Mouse (Mus musculus) forebrain, postnatal 0 days (tissue): ENCODE measurements around the gene Gpr27. TPM values are rescaled to one million over a fixed set of nuclear protein-coding genes. Genes with fewer than 3 reads are reported as not detected.

Source experiments
- ATAC-seq: fragments of 200-750 bp; cut with Nextera tagmentation; 2 replicates; pipeline ENCODE4 v1.8.0; 2017; ENCODE audit warnings: mild to moderate bottlenecking, moderate library complexity
- DNase-seq: peaks from one replicate; pipeline ENCODE4 v3.0.0-alpha.2; 2015
- H3K27ac ChIP-seq: fragments of 300-500 bp; sonication (generic); 2 replicates; pipeline ENCODE4 v1.5.1; 2014; ENCODE audit warnings: low read depth, mild to moderate bottlenecking, antibody characterized with exemption, low read length, moderate library complexity, mixed read lengths
- H3K27me3 ChIP-seq: fragments of 300-500 bp; sonication (generic); 2 replicates; pipeline ENCODE4 v1.6.1; 2014; ENCODE audit warnings: mild to moderate bottlenecking, low read length, mixed read lengths; ENCODE audit not compliant: insufficient read depth
- H3K36me3 ChIP-seq: fragments of 300-500 bp; sonication (generic); 2 replicates; pipeline ENCODE4 v1.6.1; 2014; ENCODE audit warnings: mild to moderate bottlenecking, moderate library complexity; ENCODE audit not compliant: insufficient read depth
- H3K4me1 ChIP-seq: fragments of 300-500 bp; sonication (generic); 2 replicates; pipeline ENCODE4 v1.6.1; 2014; ENCODE audit warnings: antibody characterized with exemption; ENCODE audit not compliant: insufficient read depth
- H3K4me2 ChIP-seq: fragments of 300-500 bp; sonication (generic); 2 replicates; pipeline ENCODE4 v1.6.1; 2014; ENCODE audit warnings: low read depth, mild to moderate bottlenecking, moderate library complexity
- H3K4me3 ChIP-seq: fragments of 300-500 bp; sonication (generic); 2 replicates; pipeline ENCODE4 v1.5.1; 2014; ENCODE audit warnings: low read depth, low read length, mixed read lengths
- H3K9ac ChIP-seq: fragments of 300-500 bp; sonication (generic); 2 replicates; pipeline ENCODE4 v1.6.1; 2014; ENCODE audit warnings: mild to moderate bottlenecking
- H3K9me3 ChIP-seq: fragments of 300-500 bp; sonication (generic); 2 replicates; pipeline ENCODE4 v1.6.1; 2016; ENCODE audit warnings: low read length
- CTCF ChIP-seq: sonication (generic); IDR thresholded peaks from 2 replicates; pipeline ENCODE4 v1.5.1; 2016; ENCODE audit warnings: antibody characterized with exemption, control low read depth, low read depth
- WGBS: fragments of 180-500 bp; shearing (Covaris S2); extraction: QIAGEN DNeasy Blood & Tissue Kit; methylation state at CpG from one replicate; pipeline ENCODE4 v1.1.7; 2014; 5-methylcytosine and 5-hydroxymethylcytosine counted together
- polyA plus RNA-seq: library from polyadenylated mRNA; unstranded; fragments of >200 nt; fragmentation: Nextera tagmentation; extraction: Ambion mirVana; gene quantifications from 2 replicates; pipeline ENCODE4 v1.2.1, GENCODE M21; 2015
- total RNA-seq: library from RNA; depleted of rRNA; stranded (reverse); fragments of >200 nt; gene quantifications from 2 replicates; pipeline ENCODE4 v1.2.3, GENCODE M21; 2014

Gpr27 gene
- total and polyA plus RNA-seq, 2 experiments from 2014 or later: 38.5 to 127 TPM

GRCm38 (mm10) chr6:99700484-99700883 lies 8.0 kb downstream of the Gpr27 start:
- H3K36me3 ChIP-seq: no peaks in the 10 kb centered on the region
- ATAC-seq (no peak), DNase-seq (no peak)
- TF ChIP-seq CTCF: no peak
- H3K4me2 ChIP-seq: no peak overlapping the region
- H3K9ac ChIP-seq: no peak overlapping the region
- H3K4me3 ChIP-seq: no peak overlapping the region
- no peaks in the 10 kb centered on the region for H3K9me3 ChIP-seq
- no peak overlapping the region for H3K27ac ChIP-seq
- 36% methylated on average over 3 of the region's 3 CpGs for WGBS
- H3K27me3 ChIP-seq: no peaks in the 10 kb centered on the region
- H3K4me1 ChIP-seq: no peaks in the 10 kb centered on the region

DNA sequence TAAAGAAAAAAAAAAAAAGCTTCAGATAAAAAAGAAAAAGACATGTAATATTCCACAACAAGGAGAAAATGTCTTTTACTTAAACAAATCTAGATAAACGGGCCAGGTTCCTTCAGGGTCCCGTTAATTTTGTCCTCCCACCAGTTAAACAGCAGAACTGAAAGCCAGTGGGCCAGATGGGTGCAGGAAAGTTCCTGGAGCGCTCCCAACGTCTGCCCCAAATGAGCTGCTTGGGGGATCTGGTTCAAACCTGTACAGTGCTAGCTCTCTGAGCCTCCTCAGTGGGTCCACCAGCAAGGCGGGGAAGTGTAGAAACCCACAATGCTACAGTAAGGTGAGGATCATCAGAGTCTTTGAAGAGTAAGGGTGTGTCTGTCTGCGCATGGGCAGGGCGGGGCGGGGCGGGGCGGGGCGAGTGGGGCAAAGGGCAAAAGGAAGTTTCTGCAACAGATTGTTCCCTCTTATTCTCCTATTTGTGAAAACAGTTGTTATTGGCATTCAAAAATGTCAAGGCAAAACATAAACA lies 19.2 kb downstream of the Gpr27 start:
- no peak overlapping the region for H3K4me3 ChIP-seq
- WGBS: 75% methylated on average over 11 of the region's 11 CpGs
- no peak for TF ChIP-seq CTCF
- H3K27me3 ChIP-seq: no peaks in the 10 kb centered on the region
- no peak overlapping the region for H3K27ac ChIP-seq
- no peak overlapping the region for H3K9ac ChIP-seq
- H3K4me2 ChIP-seq: no peak overlapping the region
- no peaks in the 10 kb centered on the region for H3K36me3 ChIP-seq
- ATAC-seq (no peak), DNase-seq (no peak)
- H3K9me3 ChIP-seq: no peaks in the 10 kb centered on the region
- no peaks in the 10 kb centered on the region for H3K4me1 ChIP-seq

GRCm38 (mm10) chr6:99713256-99713655 lies 20.8 kb downstream of the Gpr27 start:
- WGBS: 67% methylated on average over 5 of the region's 5 CpGs
- Histone ChIP-seq H3K4me1 (no peaks in the 10 kb centered on the region), H3K36me3 (no peaks in the 10 kb centered on the region), H3K9ac (no peak overlapping the region), H3K9me3 (no peaks in the 10 kb centered on the region), H3K27me3 (no peaks in the 10 kb centered on the region), H3K4me2 (no peak overlapping the region), H3K27ac (no peak overlapping the region), H3K4me3 (no peak overlapping the region)
- TF ChIP-seq CTCF: no peak
- no peak for ATAC-seq
- no peak for DNase-seq

GRCm38 (mm10) chr6:99715191-99715590 lies 22.7 kb downstream of the Gpr27 start:
- Histone ChIP-seq H3K4me1 (no peaks in the 10 kb centered on the region), H3K9me3 (no peaks in the 10 kb centered on the region), H3K27me3 (no peaks in the 10 kb centered on the region), H3K27ac (no peak overlapping the region), H3K9ac (no peak overlapping the region), H3K4me2 (no peak overlapping the region), H3K4me3 (no peak overlapping the region), H3K36me3 (no peaks in the 10 kb centered on the region)
- TF ChIP-seq CTCF: no peak
- ATAC-seq (no peak), DNase-seq (no peak)
- 68% methylated on average over 6 of the region's 6 CpGs for WGBS

GRCm38 (mm10) chr6:99715913-99716312 lies 23.4 kb downstream of the Gpr27 start:
- no peak for TF ChIP-seq CTCF
- no peak overlapping the region for H3K4me2 ChIP-seq
- no peaks in the 10 kb centered on the region for H3K36me3 ChIP-seq
- no peak for DNase-seq
- no peak overlapping the region for H3K9ac ChIP-seq
- 78% methylated on average over 6 of the region's 6 CpGs for WGBS
- H3K27ac ChIP-seq: no peak overlapping the region
- no peaks in the 10 kb centered on the region for H3K9me3 ChIP-seq
- ATAC-seq: no peak
- H3K4me1 ChIP-seq: no peaks in the 10 kb centered on the region
- no peak overlapping the region for H3K4me3 ChIP-seq
- H3K27me3 ChIP-seq: no peaks in the 10 kb centered on the region

DNA sequence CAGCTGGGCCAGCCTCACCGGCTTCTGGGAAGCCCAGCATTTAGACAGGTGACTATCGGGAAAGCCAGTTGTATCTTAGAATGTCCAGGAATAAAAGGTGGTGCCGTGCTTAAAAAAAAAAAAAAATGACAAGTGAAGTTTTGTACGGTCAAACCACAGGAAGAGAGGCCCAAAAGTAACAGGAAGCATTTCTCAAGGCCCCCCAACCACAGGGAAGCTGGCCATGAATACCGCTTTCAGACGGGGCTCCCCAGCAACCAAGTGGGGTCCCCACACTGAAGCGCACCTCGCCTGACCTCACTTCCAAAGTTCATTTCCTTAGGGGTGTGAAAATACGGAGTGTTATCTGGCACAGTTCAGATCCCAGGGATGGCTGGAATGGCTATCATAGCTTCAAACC lies 28.6 kb downstream of the Gpr27 start:
- H3K4me3 ChIP-seq: no peak overlapping the region
- no peak overlapping the region for H3K4me2 ChIP-seq
- no peak for TF ChIP-seq CTCF
- no peaks in the 10 kb centered on the region for H3K36me3 ChIP-seq
- DNase-seq: no peak
- 92% methylated on average over 9 of the region's 9 CpGs for WGBS
- H3K27me3 ChIP-seq: peaks cover 6% of the 10 kb centered on the region; the same call in 1 of the 2 replicates
- H3K27ac ChIP-seq: no peak overlapping the region
- H3K9me3 ChIP-seq: no peaks in the 10 kb centered on the region
- no peak for ATAC-seq
- H3K9ac ChIP-seq: no peak overlapping the region
- peaks cover 4% of the 10 kb centered on the region; the same call in 1 of the 2 replicates for H3K4me1 ChIP-seq

DNA sequence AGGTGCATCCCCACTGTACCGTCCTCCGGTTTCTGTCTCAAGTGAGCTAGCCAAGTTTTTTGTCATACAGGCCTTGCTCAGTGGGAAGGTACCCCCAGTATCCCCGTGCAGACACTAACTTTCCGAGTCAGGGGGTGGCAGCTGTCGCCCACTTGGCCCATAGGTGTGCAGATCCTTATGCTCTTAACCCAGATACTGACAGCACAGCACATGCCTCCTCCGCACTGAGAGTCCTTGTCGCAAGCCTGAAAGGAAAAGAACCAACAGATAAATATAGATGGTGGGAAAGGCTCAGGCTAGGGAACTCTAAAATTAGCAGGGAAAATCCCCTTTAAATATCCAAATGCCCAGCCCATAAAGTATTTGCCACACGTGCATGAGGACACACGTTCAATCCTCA lies 29.9 kb downstream of the Gpr27 start:
- ATAC-seq: no peak
- WGBS: 89% methylated on average over 9 of the region's 9 CpGs
- no peak overlapping the region for H3K4me2 ChIP-seq
- no peaks in the 10 kb centered on the region for H3K36me3 ChIP-seq
- no peak overlapping the region for H3K4me3 ChIP-seq
- no peak for DNase-seq
- H3K9me3 ChIP-seq: no peaks in the 10 kb centered on the region
- peaks cover 8% of the 10 kb centered on the region; the same call in 1 of the 2 replicates for H3K27me3 ChIP-seq
- no peak overlapping the region for H3K9ac ChIP-seq
- H3K4me1 ChIP-seq: peaks cover 9% of the 10 kb centered on the region; the same call in 1 of the 2 replicates
- no peak for TF ChIP-seq CTCF
- H3K27ac ChIP-seq: no peak overlapping the region
